Mouse (Mus musculus) kidney, embryonic 16.5 days (tissue): ENCODE results near the gene Tyw1. TPM values are rescaled to one million over a fixed set of nuclear protein-coding genes. Genes with fewer than 3 reads are reported as not detected.

Experiments used
- polyA plus RNA-seq: library from polyadenylated mRNA; unstranded; fragments of >200 nt; fragmentation: Nextera tagmentation; extraction: Ambion mirVana; gene quantifications from 2 replicates; pipeline ENCODE4 v1.2.1, GENCODE M21; 2015

The Tyw1 gene
- polyA plus RNA-seq, 1 experiment from 2014 or later = 30.2 TPM

Other genes with a start within 250 kb of the Tyw1 start
- 59.2 and 73.9 TPM in 2 replicates for gene Asl, start 226.4 kb upstream of the Tyw1 start, polyA plus RNA-seq
- 43.7 and 46.2 TPM in 2 replicates for gene Crcp, start 226.3 kb upstream of the Tyw1 start, polyA plus RNA-seq
- gene Tpst1, start 182.3 kb upstream of the Tyw1 start, polyA plus RNA-seq = 67.7 and 70.1 TPM in 2 replicates
- 5.9 and 6.3 TPM in 2 replicates for gene Kctd7, start 110.8 kb upstream of the Tyw1 start, polyA plus RNA-seq
- gene Rabgef1, start 83.8 kb upstream of the Tyw1 start, polyA plus RNA-seq = 32.6 and 33.2 TPM in 2 replicates
- 33.4 and 35.1 TPM in 2 replicates for gene Tmem248, start 38.5 kb upstream of the Tyw1 start, polyA plus RNA-seq
- 72.2 and 77.6 TPM in 2 replicates for gene Sbds, start 89 bp upstream of the Tyw1 start, polyA plus RNA-seq
- gene Caln1, start 113.8 kb downstream of the Tyw1 start, polyA plus RNA-seq = 0.28 and 0.95 TPM in 2 replicates
- not detected in 2 replicates for gene A330070K13Rik, start 129.0 kb downstream of the Tyw1 start, polyA plus RNA-seq